Mouse (Mus musculus): ENCODE data around the gene Tmem45b.

The Tmem45b gene

GRCm38 (mm10) chr9:31404311-31404710 is 60.0 kb downstream of the Tmem45b start:
- DNase-seq (ENCODE audit: low spot score in 2 of 2), result no peak

- DNase-seq (ENCODE audit: low spot score in 2 of 2), result peak; percentile 25 to 52
Observed at GRCm38 (mm10) chr9:31400441-31400840, 63.8 kb downstream of the Tmem45b start.

- no peak for DNase-seq (ENCODE audit: low spot score in 2 of 2)
Observed at GRCm38 (mm10) chr9:31387206-31387605, 77.1 kb downstream of the Tmem45b start.

- no peak for DNase-seq (ENCODE audit: low spot score in 2 of 2)
Observed at GRCm38 (mm10) chr9:31386368-31387180, 77.7 kb downstream of the Tmem45b start.

GRCm38 (mm10) chr9:31385947-31386354 is 78.3 kb downstream of the Tmem45b start, which contains the start of gene Nfrkb:
Gene Nfrkb (plus strand): TSS chr9:31386192.
- peak; percentile 91 to 95 for DNase-seq (ENCODE audit: low spot score in 2 of 2)

GRCm38 (mm10) chr9:31385500-31385869 is 78.8 kb downstream of the Tmem45b start:
- DNase-seq (ENCODE audit: low spot score in 2 of 2), result peak in 1 of 2 experiments; percentile 1

- no peak for DNase-seq (ENCODE audit: low spot score in 2 of 2)
Observed at GRCm38 (mm10) chr9:31384786-31385499, 79.3 kb downstream of the Tmem45b start.

GRCm38 (mm10) chr9:31376661-31377060 is 87.6 kb downstream of the Tmem45b start:
- no peak for DNase-seq (ENCODE audit: low spot score in 2 of 2)

All from natural killer cell, adult 2 months (primary cell).